Mouse (Mus musculus): Measurements from ENCODE around the gene Mprip. TPM values are rescaled to one million over a fixed set of nuclear protein-coding genes. Genes with fewer than 3 reads are reported as not detected.
"Not testable (repeated sequence)": the region's sequence is repeated elsewhere in the genome, so short reads cannot be mapped to it uniquely, and the experiment has no call there.

Gene Mprip
- total RNA-seq, 4 experiments from 2014 or later: 68.5 to 94.6 (median 77.3) TPM

GRCm38 (mm10) chr11:59653547-59653946, 7.6 kb upstream of the Mprip start:
- no peak for DNase-seq (ENCODE audit: low spot score in 2 of 2)

- DNase-seq (ENCODE audit: low spot score in 2 of 2): no peak
These were observed 5.8 kb upstream of the Mprip start for GRCm38 (mm10) chr11:59655337-59655736.

DNA sequence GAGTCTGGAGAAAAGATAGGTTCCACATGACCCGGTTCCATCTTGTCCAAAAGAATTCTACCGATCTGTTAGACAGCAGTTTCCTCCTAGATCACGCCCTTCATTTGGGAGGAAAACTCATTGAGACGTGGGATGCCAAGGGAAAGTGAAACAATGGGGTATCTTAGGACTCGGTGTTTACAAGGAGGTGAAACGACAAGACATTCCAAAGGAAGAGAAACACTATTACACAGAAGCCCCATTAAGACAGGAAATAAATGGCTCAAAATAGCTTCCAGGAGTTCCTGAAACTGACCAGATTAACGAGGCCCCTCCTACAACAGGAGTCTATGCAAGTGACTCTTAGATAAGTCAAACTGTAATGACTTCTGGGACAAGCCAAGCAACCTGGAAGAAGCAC, 5.1 kb upstream of the Mprip start:
- no peak for DNase-seq (ENCODE audit: low spot score in 2 of 2)

GRCm38 (mm10) chr11:59661601-59662248, 620 bp downstream of the Mprip start:
- DNase-seq (ENCODE audit: low spot score in 2 of 2): no peak

- DNase-seq (ENCODE audit: low spot score in 2 of 2): peak; percentile 94 to 95
These were observed 1.2 kb downstream of the Mprip start for GRCm38 (mm10) chr11:59662249-59662788.

DNA sequence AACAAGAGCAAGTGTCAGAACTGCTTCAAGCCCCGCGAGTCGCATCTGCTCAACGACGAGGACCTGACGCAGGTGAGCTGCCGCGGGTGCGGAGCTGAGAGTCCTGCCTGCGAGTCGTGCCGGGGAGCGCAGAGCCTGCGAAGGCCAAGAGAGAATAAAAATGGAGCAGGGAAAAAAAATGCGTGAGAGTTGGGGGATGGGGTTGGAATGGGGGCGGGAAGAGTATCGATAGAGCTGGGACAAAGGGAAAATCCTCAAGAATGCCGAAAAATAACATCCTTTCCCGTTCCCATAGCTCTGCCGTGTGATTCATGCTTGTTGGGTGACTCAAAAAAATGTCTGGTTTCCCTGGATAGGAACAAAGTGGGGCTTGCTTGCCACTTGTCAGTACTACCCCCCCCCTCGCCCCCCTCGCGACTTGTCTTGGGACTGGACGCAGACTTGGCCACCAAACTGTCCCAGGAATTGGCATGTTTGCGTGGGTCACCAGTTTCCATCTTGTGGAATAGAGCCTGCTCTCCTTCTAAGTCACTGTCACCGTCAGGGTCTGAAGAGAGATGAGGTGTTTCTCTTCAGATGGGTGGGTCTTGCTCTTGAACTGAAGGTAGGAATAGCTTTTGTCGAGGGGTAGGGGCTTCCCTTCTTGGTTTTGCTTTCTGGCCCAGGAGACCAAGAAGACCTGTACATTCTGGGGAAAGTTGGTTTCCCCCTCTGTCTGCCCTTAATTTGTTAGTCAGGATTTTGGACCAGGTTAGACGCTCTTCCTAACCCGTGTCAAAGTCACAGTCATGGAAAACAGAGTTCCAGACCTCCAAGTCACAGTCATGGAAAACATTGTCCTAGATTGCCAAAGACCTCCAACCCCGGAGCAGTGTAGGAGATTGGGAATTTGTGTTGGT, 2.0 kb downstream of the Mprip start:
- DNase-seq (ENCODE audit: low spot score in 2 of 2): no peak

DNA sequence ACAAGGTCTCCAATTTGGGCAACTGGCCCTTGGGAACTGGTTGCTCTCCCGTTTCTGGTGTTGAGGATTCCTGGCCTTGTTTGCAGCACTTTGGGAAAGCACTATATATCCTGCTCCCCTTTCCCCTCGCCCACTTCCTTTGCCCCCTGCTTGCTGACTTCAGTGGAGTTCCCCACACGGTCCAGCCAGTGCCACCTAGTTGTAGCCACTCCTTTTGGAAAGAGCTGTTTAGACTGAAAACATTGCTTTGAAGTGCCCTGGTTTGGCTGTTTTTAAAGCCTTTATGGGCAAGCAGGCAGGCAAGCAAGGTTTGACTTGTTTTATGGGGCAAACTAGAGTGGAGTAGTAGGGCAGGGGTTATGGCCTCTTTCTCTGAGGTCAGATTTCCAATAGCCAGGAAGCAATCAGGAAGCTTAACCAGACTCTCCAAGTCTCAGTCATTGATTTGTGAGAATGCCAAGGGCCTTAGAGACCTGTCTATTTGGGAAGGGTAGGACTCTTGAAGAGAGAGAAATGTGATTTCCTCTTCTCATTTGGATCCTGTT, 2.7 kb downstream of the Mprip start:
- DNase-seq (ENCODE audit: low spot score in 2 of 2): no peak

- peak; percentile 27 to 37 for DNase-seq (ENCODE audit: low spot score in 2 of 2)
These were observed 3.7 kb downstream of the Mprip start for GRCm38 (mm10) chr11:59664818-59665217.

GRCm38 (mm10) chr11:59671049-59671693, 10.1 kb downstream of the Mprip start:
- DNase-seq (ENCODE audit: low spot score in 2 of 2): no peak

DNA sequence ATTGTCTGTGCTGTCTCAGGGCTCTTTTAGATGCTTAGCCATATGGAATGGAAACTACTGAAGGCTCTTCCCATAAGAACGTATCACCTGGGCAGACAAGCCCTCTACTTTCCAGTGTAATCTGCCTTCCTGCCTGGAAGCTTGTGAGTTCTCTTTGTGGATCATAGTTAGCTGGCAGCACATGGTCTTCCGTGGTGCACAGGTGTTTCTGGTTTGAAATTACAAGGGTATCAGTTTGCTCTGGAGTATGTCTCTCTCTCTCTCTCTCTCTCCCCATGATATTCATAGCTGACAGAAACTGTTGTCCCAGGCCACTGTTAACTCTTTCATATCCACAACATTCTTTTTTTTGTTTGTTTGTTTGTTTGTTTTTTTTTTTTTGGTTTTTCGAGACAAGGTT, 12.9 kb downstream of the Mprip start:
- DNase-seq (ENCODE audit: low spot score in 2 of 2): no peak

DNA sequence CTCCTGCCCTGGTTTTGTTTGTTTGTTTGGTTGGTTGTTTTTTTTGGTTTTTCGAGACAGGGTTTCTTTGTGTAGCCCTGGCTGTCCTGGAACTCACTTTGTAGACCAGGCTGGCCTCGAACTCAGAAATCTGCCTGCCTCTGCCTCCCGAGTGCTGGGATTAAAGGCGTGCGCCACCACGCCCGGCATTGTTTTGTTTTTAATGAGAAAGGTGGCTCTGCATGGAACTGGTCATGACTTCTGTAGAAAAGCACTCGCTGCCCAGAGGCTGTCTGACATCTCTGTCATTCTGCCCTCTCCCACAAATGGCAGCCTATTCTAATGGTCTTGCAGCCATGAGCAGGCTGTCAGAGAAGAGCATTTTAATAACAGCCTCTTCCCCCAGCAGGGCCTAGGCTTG, 13.6 kb downstream of the Mprip start:
- DNase-seq (ENCODE audit: low spot score in 2 of 2): not testable (repeated sequence)

DNA sequence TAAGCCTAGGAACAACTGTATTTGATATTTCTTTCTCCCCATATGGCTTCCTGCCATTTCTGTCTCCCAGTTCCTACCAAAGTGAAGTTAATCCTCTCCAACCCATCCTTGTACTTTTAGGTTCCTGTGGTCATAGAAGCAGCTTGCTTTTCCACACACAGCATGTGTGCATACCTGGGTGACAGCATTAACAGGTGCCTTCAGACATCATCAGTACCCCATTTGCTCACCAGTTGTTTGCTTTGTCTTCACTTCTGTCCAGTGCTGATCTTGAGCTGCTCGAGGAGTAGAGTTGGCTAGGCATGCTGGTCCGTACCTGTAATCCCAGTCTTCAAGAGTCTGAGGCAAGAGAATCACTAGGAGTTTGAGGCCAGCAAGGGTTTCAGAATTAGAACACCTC, 16.7 kb downstream of the Mprip start:
- no peak for DNase-seq (ENCODE audit: low spot score in 2 of 2)

DNA sequence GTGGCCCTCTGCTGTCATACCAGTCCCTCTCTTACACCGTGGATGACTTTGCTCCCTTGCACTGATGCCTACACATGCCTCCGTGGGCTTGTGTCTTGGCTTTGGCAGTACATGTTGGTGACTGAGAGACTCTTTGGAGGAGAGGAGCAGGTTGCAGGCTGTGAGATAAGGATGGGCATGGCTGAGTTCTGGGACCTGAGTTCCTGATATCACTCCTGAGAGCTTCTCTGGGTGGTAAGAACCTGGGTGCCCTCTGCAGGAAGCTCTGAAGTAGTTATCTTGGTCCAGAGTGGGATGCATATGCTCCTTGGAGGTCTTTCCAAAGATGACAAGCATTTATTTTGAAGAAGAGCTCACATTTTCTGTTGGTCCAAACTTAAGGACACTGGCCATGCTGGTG, 17.6 kb downstream of the Mprip start:
- no peak for DNase-seq (ENCODE audit: low spot score in 2 of 2)

GRCm38 (mm10) chr11:59680111-59680510, 19.0 kb downstream of the Mprip start:
- DNase-seq (ENCODE audit: low spot score in 2 of 2): no peak

DNA sequence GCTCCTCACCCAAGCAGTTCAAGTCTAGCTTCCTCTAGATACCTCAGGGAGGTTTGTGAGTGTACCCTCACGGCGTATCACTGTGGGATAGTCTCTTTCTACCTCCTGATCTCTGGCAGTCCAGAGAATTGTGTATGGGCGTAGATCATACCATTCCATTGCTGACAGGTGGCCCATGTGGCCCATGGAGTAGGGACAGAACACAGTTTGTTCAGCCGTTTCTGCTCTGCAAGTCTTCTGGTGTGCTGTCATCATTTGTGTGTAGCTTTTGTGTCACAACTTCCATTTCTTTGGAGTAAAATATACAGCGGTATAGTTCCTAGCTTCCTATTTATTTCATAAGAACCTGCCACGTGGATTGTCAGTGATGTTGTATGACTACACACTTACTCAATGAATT, 23.9 kb downstream of the Mprip start:
- DNase-seq (ENCODE audit: low spot score in 2 of 2): no peak

- DNase-seq (ENCODE audit: low spot score in 2 of 2): no peak
These were observed 33.4 kb downstream of the Mprip start for GRCm38 (mm10) chr11:59694533-59694932.

DNA sequence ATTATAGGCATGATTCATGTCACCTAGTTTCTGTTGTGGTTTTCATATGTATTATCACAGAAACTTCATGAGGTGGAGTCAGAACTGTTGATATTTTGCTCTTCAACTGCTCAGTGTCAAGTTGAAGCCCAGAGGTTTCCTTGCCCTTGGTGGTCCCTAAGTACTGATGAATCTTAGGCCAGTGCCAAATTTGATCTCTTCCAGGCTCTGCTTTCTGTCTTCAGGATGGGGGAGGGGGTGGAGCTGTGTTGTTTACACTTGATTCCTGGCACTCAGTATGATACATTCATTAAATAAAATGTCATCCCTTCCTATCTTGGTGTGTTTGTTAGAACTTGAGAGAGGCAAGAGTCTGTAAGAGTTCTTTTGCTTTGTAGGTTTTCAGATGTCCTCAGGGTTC, 34.4 kb downstream of the Mprip start:
- DNase-seq (ENCODE audit: low spot score in 2 of 2): no peak

DNA sequence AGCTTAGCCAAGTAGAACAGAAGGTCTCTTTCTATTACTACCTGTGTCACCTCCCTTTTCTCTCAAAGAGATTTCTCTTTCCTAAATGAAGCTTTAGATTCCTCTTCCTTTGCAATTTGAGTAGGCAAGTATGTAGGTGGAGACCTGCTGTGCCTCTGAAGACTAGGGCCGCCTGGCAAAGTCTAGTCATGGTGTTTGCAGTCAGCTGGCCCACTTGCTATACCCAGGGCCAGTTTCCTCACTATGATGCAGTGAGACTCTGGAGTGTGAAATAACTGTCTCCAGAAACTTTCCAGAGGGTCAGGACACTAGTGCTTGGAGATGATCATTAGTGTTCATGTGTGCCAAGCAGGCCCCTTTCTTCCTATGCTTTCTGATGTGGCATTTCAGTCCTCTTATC, 36.5 kb downstream of the Mprip start:
- DNase-seq (ENCODE audit: low spot score in 2 of 2): no peak

DNA sequence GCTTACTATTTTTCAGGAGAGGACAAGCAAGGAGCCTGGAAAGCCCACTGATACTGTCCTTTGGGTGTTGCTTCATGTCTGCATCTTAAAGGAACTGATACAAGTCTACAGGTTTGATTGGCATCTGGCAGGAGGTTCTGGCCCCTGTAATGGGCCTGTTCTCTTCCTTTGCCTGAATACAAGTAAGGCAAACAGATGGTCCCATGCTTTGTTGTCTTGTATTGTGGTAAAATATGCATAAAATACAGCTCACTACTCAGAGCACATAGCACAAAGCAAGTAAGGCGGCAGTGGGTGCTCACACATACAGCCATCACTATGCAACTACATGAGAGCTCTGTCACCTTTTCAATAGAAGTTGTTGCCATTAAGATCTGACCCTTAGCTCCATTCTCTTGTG, 39.7 kb downstream of the Mprip start:
- no peak for DNase-seq (ENCODE audit: low spot score in 2 of 2)

DNA sequence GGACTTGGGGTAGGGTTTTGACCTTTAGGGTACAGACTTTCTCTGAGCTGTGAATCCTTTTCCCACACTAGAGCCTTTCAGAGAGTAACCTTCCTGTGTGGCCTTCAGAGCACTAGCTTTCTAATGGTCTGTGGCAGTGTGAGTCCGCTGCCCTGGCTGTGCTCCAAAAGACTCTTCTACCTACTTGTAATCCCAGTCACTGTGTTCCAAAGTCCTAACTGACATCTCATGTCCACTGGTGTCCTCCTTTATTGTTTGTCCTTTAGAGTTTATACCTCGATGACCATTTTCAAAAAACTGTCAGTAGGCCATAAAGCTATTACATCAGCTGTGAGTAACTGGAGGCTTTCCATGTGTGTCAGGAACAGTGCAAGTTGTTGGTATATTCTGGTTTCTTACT, 44.0 kb downstream of the Mprip start:
- DNase-seq (ENCODE audit: low spot score in 2 of 2): no peak

DNA sequence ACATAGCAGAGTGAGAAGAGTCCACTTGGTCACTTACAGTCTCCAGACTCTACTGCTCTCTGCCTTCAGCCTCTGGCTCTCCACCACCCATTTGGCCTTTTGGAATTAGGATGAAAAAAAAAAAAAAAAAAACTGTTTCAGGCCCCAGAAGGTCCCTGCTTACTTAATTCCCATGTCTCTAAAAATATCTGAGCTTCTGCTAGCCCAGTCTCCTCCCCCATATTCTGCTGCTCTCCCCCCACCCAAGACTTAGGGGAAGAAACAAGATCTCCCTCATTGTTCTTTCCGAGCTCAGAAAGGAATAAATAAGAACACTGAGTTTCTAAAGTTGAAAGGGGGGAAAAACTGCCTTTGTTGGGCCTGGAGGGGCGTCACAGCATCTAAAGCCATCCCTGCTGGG, 46.4 kb downstream of the Mprip start:
- DNase-seq (ENCODE audit: low spot score in 2 of 2): no peak

Measured in gastrocnemius, adult 8-10 months (tissue).